Mouse (Mus musculus) forebrain, embryonic 16.5 days (tissue): ENCODE measurements at regions not wholly inside any gene's neighbourhood (a gene's known extent, or its start where the extent isn't known, plus 50 kb on each side); places are given as distances from the start of the nearest gene placed in this dataset.

Source experiments
- ATAC-seq: fragments of 200-750 bp; cut with Nextera tagmentation; 2 replicates; pipeline ENCODE4 v1.8.0; 2017; ENCODE audit warnings: mild to moderate bottlenecking, moderate library complexity
- H3K27ac ChIP-seq: fragments of 300-500 bp; sonication (generic); 2 replicates; pipeline ENCODE4 v1.5.1; 2014; ENCODE audit warnings: low read length, control low read depth
- H3K27me3 ChIP-seq: fragments of 300-500 bp; sonication (generic); replicated peaks from 2 replicates; pipeline ENCODE4 v1.6.1; 2014; ENCODE audit warnings: low read length; ENCODE audit not compliant: control insufficient read depth, insufficient read depth
- H3K36me3 ChIP-seq: fragments of 300-500 bp; sonication (generic); 2 replicates; pipeline ENCODE4 v1.6.1; 2014; ENCODE audit not compliant: control insufficient read depth, insufficient read depth
- H3K4me1 ChIP-seq: fragments of 300-500 bp; sonication (generic); replicated peaks from 2 replicates; pipeline ENCODE4 v1.6.1; 2014; ENCODE audit warnings: low read length; ENCODE audit not compliant: control insufficient read depth, insufficient read depth
- H3K4me2 ChIP-seq: fragments of 300-500 bp; sonication (generic); 2 replicates; pipeline ENCODE4 v1.6.1; 2014; ENCODE audit warnings: mild to moderate bottlenecking, low read length, control low read depth
- H3K4me3 ChIP-seq: fragments of 300-500 bp; sonication (generic); replicated peaks from 2 replicates; pipeline ENCODE4 v1.5.1; 2014; ENCODE audit warnings: mild to moderate bottlenecking, low read length, control low read depth
- H3K9ac ChIP-seq: fragments of 300-500 bp; sonication (generic); replicated peaks from 2 replicates; pipeline ENCODE4 v1.6.1; 2014; ENCODE audit warnings: low read depth, low read length, control low read depth
- H3K9me3 ChIP-seq: fragments of 300-500 bp; sonication (generic); 2 replicates; pipeline ENCODE4 v1.6.1; 2016; ENCODE audit warnings: low read length; ENCODE audit not compliant: control insufficient read depth
- WGBS: fragments of 180-500 bp; shearing (Covaris S2); extraction: QIAGEN DNeasy Blood & Tissue Kit; methylation state at CpG from one replicate; pipeline ENCODE4 v1.1.7; 2014; 5-methylcytosine and 5-hydroxymethylcytosine counted together

- Histone ChIP-seq H3K27ac (no peak overlapping the region), H3K9me3 (0 out of 2 replicates have a peak, but pooled peaks cover 2% of the 10 kb centered on the region), H3K4me1 (no peaks in the 10 kb centered on the region), H3K4me2 (no peak overlapping the region), H3K27me3 (no peaks in the 10 kb centered on the region), H3K9ac (no peak overlapping the region), H3K36me3 (no peaks in the 10 kb centered on the region), H3K4me3 (no peak overlapping the region)
- WGBS = 45% methylated on average over 3 of the region's 4 CpGs
- no peak for ATAC-seq
Measured at GRCm38 (mm10) chr12:25197757-25198156, 100.8 kb upstream of the Id2 start.

DNA sequence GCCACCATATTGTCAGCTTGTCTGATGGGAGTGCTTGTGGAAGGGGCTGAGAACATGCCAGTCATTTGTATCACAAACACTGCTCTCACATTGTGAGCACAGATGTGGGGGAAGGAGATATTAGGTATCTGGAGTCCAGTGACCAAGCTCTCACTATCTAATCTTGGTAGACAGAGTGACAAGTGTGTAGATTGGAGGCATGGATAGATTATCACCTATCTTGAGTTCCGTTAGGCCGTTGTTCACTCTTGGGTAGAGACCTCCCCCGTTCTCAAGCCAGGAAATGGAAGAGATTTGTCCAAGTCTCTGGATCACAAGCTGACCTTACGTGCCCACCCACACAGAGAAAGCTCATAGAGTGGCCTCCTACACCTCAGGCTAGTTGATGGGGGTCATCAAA, 99.1 kb upstream of the Id2 start:
- Histone ChIP-seq H3K4me2 (no peak overlapping the region), H3K27ac (no peak overlapping the region), H3K36me3 (no peaks in the 10 kb centered on the region), H3K9ac (no peak overlapping the region), H3K9me3 (0 out of 2 replicates have a peak, but pooled peaks cover 1% of the 10 kb centered on the region), H3K4me3 (no peak overlapping the region), H3K4me1 (no peaks in the 10 kb centered on the region), H3K27me3 (no peaks in the 10 kb centered on the region)
- ATAC-seq = no peak
- 97% methylated on average over 4 of the region's 4 CpGs for WGBS

GRCm38 (mm10) chr12:25192216-25192615, 95.3 kb upstream of the Id2 start:
- no peaks in the 10 kb centered on the region for H3K36me3 ChIP-seq
- peaks cover 6% of the 10 kb centered on the region for H3K4me1 ChIP-seq
- no peak overlapping the region for H3K4me3 ChIP-seq
- H3K4me2 ChIP-seq = no peak overlapping the region
- H3K27me3 ChIP-seq = no peaks in the 10 kb centered on the region
- no peak overlapping the region for H3K9ac ChIP-seq
- 97% methylated on average over 6 of the region's 6 CpGs for WGBS
- no peak overlapping the region for H3K27ac ChIP-seq
- no peak for ATAC-seq
- no peaks in the 10 kb centered on the region for H3K9me3 ChIP-seq

DNA sequence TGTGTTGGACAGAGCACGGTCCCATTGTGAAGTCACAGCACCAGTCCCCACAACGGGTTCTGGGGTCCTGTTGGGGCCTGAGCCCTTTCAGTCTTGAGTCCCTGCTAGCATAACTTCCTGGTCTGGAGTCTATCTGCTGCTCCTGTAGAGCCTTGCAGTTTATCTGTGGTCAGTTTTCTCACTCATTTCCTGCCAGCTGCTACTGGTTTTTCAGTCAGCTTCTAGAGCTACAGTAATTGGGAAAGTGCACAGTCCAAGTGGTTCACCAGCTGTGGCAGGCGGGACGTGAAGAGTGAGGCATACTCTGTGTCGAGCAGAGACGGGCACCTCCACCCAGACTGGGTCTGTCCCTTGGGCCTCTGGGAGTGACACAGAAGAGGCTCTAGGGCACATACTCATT, 93.4 kb upstream of the Id2 start:
- no peaks in the 10 kb centered on the region for H3K36me3 ChIP-seq
- no peaks in the 10 kb centered on the region for H3K27me3 ChIP-seq
- peaks cover 6% of the 10 kb centered on the region for H3K4me1 ChIP-seq
- H3K4me3 ChIP-seq = no peak overlapping the region
- no peak overlapping the region for H3K27ac ChIP-seq
- no peak for ATAC-seq
- H3K9ac ChIP-seq = no peak overlapping the region
- WGBS = 78% methylated on average over 6 of the region's 6 CpGs
- H3K4me2 ChIP-seq = no peak overlapping the region
- no peaks in the 10 kb centered on the region for H3K9me3 ChIP-seq

GRCm38 (mm10) chr12:25189174-25189761, 92.3 kb upstream of the Id2 start:
- Histone ChIP-seq H3K9me3 (no peaks in the 10 kb centered on the region), H3K27ac (0 out of 2 replicates have a peak overlapping the region, but pooled peaks have one; percentile 8), H3K4me1 (peaks cover 6% of the 10 kb centered on the region), H3K36me3 (no peaks in the 10 kb centered on the region), H3K9ac (no peak overlapping the region), H3K4me2 (no peak overlapping the region), H3K4me3 (no peak overlapping the region), H3K27me3 (no peaks in the 10 kb centered on the region)
- ATAC-seq = peak; percentile 82
- 60% methylated on average over 16 of the region's 16 CpGs for WGBS

DNA sequence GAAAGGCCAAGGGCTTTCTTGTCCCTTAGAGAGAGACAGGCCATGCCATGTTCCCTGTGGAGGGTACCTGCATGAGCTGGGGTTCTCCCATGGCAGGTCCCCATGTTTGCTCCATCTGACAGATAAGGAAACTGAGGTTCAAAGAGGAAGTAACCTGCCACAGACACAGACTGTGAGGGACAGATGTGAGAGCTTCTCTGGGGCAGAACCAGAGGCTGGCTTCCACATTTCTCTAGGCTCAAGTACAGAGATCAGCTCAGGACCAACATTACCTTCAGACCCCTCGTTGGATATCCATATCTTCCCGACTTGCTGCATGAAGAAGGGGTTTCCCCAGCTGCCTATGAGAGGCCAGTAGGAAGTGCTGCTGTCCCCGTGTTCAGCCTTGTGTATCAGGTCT, 91.6 kb upstream of the Id2 start:
- Histone ChIP-seq H3K4me3 (no peak overlapping the region), H3K4me2 (no peak overlapping the region), H3K4me1 (peaks cover 6% of the 10 kb centered on the region), H3K36me3 (no peaks in the 10 kb centered on the region), H3K9ac (no peak overlapping the region), H3K27me3 (no peaks in the 10 kb centered on the region), H3K27ac (no peak overlapping the region), H3K9me3 (no peaks in the 10 kb centered on the region)
- no peak for ATAC-seq
- 88% methylated on average over 3 of the region's 3 CpGs for WGBS

GRCm38 (mm10) chr12:25187216-25187615, 90.3 kb upstream of the Id2 start:
- Histone ChIP-seq H3K9ac (no peak overlapping the region), H3K36me3 (no peaks in the 10 kb centered on the region), H3K9me3 (no peaks in the 10 kb centered on the region), H3K4me2 (no peak overlapping the region), H3K27ac (no peak overlapping the region), H3K27me3 (no peaks in the 10 kb centered on the region), H3K4me3 (no peak overlapping the region), H3K4me1 (peaks cover 6% of the 10 kb centered on the region)
- WGBS = 69% methylated on average over 3 of the region's 3 CpGs
- no peak for ATAC-seq

DNA sequence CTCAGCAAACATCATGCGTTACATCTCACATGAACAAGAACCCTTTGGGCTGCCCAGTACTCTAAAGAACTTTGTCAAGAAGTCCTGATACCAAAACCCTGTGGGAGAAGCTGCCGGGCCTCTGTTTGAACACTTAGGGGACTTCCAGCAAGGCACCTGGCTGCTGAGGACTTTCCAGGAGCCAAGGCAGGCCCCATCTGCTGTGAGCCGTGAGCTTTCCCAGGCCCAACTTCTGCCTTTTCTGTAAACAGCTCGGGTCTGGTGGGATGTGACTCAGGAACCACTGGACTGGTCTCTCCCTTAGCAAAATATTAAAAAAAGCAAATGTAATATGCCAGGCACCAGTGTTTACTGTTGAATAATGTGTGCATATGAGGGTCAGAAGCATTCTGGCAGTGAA, 85.7 kb upstream of the Id2 start:
- no peaks in the 10 kb centered on the region for H3K4me1 ChIP-seq
- no peak overlapping the region for H3K27ac ChIP-seq
- WGBS = 82% methylated on average over 4 of the region's 4 CpGs
- no peak overlapping the region for H3K4me2 ChIP-seq
- H3K36me3 ChIP-seq = no peaks in the 10 kb centered on the region
- no peak overlapping the region for H3K9ac ChIP-seq
- no peak for ATAC-seq
- no peaks in the 10 kb centered on the region for H3K9me3 ChIP-seq
- no peak overlapping the region for H3K4me3 ChIP-seq
- no peaks in the 10 kb centered on the region for H3K27me3 ChIP-seq

DNA sequence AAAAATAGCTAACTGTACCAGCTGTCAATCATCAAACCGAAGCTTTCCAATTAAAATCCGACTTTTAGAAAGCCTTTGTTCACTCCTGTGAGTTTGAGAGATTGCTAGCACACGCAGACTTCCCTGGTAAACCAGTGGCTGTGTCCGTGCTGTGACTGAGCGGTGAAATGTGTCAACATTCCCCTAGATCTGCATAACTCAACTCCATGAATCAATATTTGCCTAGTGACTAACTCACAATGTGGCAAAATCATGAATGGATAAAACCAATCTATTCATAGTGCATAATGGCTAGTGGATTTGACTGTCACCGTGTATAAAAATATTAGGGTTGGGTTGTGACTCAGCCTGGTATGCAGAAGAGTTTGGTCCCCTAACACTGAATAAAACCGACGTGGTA, 84.4 kb upstream of the Id2 start:
- Histone ChIP-seq H3K4me1 (no peaks in the 10 kb centered on the region), H3K9ac (no peak overlapping the region), H3K4me2 (no peak overlapping the region), H3K36me3 (no peaks in the 10 kb centered on the region), H3K4me3 (no peak overlapping the region), H3K27me3 (no peaks in the 10 kb centered on the region), H3K27ac (no peak overlapping the region), H3K9me3 (no peaks in the 10 kb centered on the region)
- no peak for ATAC-seq
- 76% methylated on average over 8 of the region's 8 CpGs for WGBS

GRCm38 (mm10) chr12:25180861-25181260, 83.9 kb upstream of the Id2 start:
- H3K27ac ChIP-seq = no peak overlapping the region
- H3K4me1 ChIP-seq = no peaks in the 10 kb centered on the region
- H3K4me2 ChIP-seq = no peak overlapping the region
- H3K9me3 ChIP-seq = no peaks in the 10 kb centered on the region
- ATAC-seq = no peak
- H3K4me3 ChIP-seq = no peak overlapping the region
- no peaks in the 10 kb centered on the region for H3K27me3 ChIP-seq
- H3K36me3 ChIP-seq = no peaks in the 10 kb centered on the region
- no peak overlapping the region for H3K9ac ChIP-seq
- WGBS = 100% methylated on average over 1 of the region's 1 CpGs
